Mouse (Mus musculus): ENCODE measurements around the gene Gpr153. TPM values are rescaled to one million over a fixed set of nuclear protein-coding genes. Genes with fewer than 3 reads are reported as not detected.

Gpr153 gene
- polyA plus RNA-seq, 1 experiment = 29.9 TPM

DNA sequence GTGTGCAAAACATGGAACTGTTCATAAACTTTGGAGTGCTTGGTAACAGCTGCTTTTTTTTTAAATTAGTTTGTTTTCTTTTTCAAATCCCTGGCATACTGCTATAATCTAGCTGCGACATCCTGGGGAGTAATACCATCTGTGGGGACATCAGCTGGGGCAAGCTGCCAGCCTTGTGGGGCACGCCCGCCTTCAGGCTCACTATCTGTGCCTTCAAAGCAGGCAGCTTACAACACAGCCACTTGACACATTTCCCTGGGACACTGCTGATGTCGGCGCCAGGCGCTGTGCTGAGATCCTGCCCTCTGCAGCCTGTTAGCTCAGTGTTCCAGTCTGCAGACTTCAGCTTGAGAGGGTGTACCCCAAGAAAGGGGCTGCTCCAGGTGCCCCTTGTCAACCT lies 17.0 kb upstream of the Gpr153 start:
- WGBS = 3% methylated on average over 6 of the region's 6 CpGs
- peak; percentile 82 to 83 for DNase-seq
- Histone ChIP-seq H3K27me3 (ENCODE audit: control insufficient read depth, insufficient read depth, low read length) (no peaks in the 10 kb centered on the region), H3K4me1 (ENCODE audit: control insufficient read depth, insufficient read depth, low read length) (peaks cover 40% of the 10 kb centered on the region), H3K27ac (ENCODE audit: insufficient read depth, low read length) (0 out of 2 replicates have a peak overlapping the region, but pooled peaks have one; percentile 17), H3K4me3 (replicated peaks; ENCODE audit: insufficient read depth, low read depth, low read length) (no peak overlapping the region)
- TF ChIP-seq POLR2A (IDR thresholded peaks at IDR 0.05; ENCODE audit: borderline replicate concordance, insufficient read depth, low read length) (no peak), CTCF (IDR thresholded peaks at IDR 0.05; ENCODE audit: borderline replicate concordance, insufficient read depth, low read depth, low read length) (no peak)

GRCm38 (mm10) chr4:152260451-152260850 lies 13.6 kb upstream of the Gpr153 start:
- DNase-seq = no peak
- no peaks in the 10 kb centered on the region for H3K27me3 ChIP-seq (ENCODE audit: control insufficient read depth, insufficient read depth, low read length)
- peaks cover 59% of the 10 kb centered on the region for H3K4me1 ChIP-seq (ENCODE audit: control insufficient read depth, insufficient read depth, low read length)
- TF ChIP-seq POLR2A (IDR thresholded peaks at IDR 0.05; ENCODE audit: borderline replicate concordance, insufficient read depth, low read length) (no peak), CTCF (IDR thresholded peaks at IDR 0.05; ENCODE audit: borderline replicate concordance, insufficient read depth, low read depth, low read length) (no peak)
- no peak overlapping the region for H3K27ac ChIP-seq (ENCODE audit: insufficient read depth, low read length)
- 90% methylated on average over 8 of the region's 8 CpGs for WGBS
- H3K4me3 ChIP-seq (replicated peaks; ENCODE audit: insufficient read depth, low read depth, low read length) = no peak overlapping the region

- TF ChIP-seq POLR2A (IDR thresholded peaks at IDR 0.05; ENCODE audit: borderline replicate concordance, insufficient read depth, low read length) (no peak), CTCF (IDR thresholded peaks at IDR 0.05; ENCODE audit: borderline replicate concordance, insufficient read depth, low read depth, low read length) (no peak)
- 19% methylated on average over 9 of the region's 9 CpGs for WGBS
- DNase-seq = no peak
- Histone ChIP-seq H3K27me3 (ENCODE audit: control insufficient read depth, insufficient read depth, low read length) (no peaks in the 10 kb centered on the region), H3K4me1 (ENCODE audit: control insufficient read depth, insufficient read depth, low read length) (peaks cover 52% of the 10 kb centered on the region), H3K27ac (ENCODE audit: insufficient read depth, low read length) (no peak overlapping the region), H3K4me3 (replicated peaks; ENCODE audit: insufficient read depth, low read depth, low read length) (no peak overlapping the region)
These were observed 11.8 kb upstream of the Gpr153 start for GRCm38 (mm10) chr4:152262187-152262586.

DNA sequence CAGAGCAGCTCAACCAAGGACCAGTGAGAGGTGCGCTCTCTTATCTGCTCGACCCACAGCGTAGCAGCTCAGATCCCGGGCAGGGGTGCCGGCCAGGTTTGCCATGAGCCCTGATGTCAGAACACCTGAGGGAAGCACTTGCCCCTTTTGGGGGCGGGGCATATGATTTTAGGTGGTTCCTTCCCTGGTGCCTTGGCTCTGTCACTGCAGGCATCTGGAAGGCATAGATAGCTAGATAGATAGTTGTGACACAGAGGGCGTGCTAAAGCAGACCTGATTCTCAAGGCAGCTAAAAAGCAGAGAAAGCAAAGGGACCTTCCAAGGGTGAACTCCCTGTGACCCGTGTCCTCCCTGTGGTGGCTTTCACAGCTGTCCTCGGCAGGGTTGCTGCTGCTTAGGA lies 10.9 kb upstream of the Gpr153 start:
- 79% methylated on average over 9 of the region's 9 CpGs for WGBS
- H3K27me3 ChIP-seq (ENCODE audit: control insufficient read depth, insufficient read depth, low read length) = no peaks in the 10 kb centered on the region
- DNase-seq = no peak
- H3K4me3 ChIP-seq (replicated peaks; ENCODE audit: insufficient read depth, low read depth, low read length) = no peak overlapping the region
- H3K4me1 ChIP-seq (ENCODE audit: control insufficient read depth, insufficient read depth, low read length) = peaks cover 54% of the 10 kb centered on the region
- H3K27ac ChIP-seq (ENCODE audit: insufficient read depth, low read length) = no peak overlapping the region; the same call in 1 of the 2 replicates
- TF ChIP-seq CTCF (IDR thresholded peaks at IDR 0.05; ENCODE audit: borderline replicate concordance, insufficient read depth, low read depth, low read length) (no peak), POLR2A (IDR thresholded peaks at IDR 0.05; ENCODE audit: borderline replicate concordance, insufficient read depth, low read length) (no peak)

DNA sequence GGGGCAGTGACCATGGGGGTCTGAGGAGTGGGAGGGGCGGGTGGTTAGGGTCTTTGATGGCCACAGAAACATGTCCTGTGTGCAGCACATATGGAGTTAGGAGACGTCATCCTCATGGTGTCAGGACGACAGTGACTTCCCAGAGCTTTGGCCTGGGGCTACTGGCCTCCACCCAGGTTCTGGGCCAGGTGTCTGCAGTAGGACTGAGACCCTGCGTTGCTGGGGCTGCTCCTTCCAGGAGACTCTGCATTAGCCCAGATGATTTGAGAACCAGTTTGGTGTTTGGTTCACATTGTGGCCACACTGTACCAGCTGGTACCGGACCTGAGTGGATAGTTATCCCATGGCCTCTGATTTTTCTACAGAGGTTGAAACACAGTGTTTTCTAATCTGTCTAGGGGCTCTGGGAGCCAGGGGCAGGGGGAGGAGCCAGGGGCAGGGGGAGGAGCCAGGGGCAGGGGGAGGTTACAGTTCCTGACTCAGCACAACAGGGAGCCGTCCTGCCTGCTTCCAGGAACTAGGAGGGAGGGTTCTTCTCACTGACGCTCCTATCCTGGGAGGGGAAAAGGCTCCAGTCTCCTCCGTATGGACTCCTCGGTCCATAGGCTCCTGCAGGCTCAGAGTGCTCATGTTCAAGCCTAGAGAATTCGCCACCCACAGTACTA lies 10.4 kb upstream of the Gpr153 start:
- 45% methylated on average over 10 of the region's 10 CpGs for WGBS
- TF ChIP-seq POLR2A (IDR thresholded peaks at IDR 0.05; ENCODE audit: borderline replicate concordance, insufficient read depth, low read length) = no peak
- TF ChIP-seq CTCF (IDR thresholded peaks at IDR 0.05; ENCODE audit: borderline replicate concordance, insufficient read depth, low read depth, low read length) = no peak
- Histone ChIP-seq H3K4me3 (replicated peaks; ENCODE audit: insufficient read depth, low read depth, low read length) (no peak overlapping the region), H3K27me3 (ENCODE audit: control insufficient read depth, insufficient read depth, low read length) (no peaks in the 10 kb centered on the region), H3K4me1 (ENCODE audit: control insufficient read depth, insufficient read depth, low read length) (peaks cover 59% of the 10 kb centered on the region), H3K27ac (ENCODE audit: insufficient read depth, low read length) (peak overlapping the region; percentile 29; the same call in 1 of the 2 replicates)
- no peak for DNase-seq

- Histone ChIP-seq H3K4me1 (ENCODE audit: control insufficient read depth, insufficient read depth, low read length) (peaks cover 64% of the 10 kb centered on the region), H3K27me3 (ENCODE audit: control insufficient read depth, insufficient read depth, low read length) (no peaks in the 10 kb centered on the region), H3K4me3 (replicated peaks; ENCODE audit: insufficient read depth, low read depth, low read length) (no peak overlapping the region), H3K27ac (ENCODE audit: insufficient read depth, low read length) (peak overlapping the region; percentile 29)
- WGBS = 17% methylated on average over 4 of the region's 4 CpGs
- DNase-seq = peak in 1 of 2 experiments; percentile 59
- TF ChIP-seq CTCF (IDR thresholded peaks at IDR 0.05; ENCODE audit: borderline replicate concordance, insufficient read depth, low read depth, low read length) = no peak
- no peak for TF ChIP-seq POLR2A (IDR thresholded peaks at IDR 0.05; ENCODE audit: borderline replicate concordance, insufficient read depth, low read length)
These were observed 9.9 kb upstream of the Gpr153 start for GRCm38 (mm10) chr4:152264177-152264530.

- Histone ChIP-seq H3K4me1 (ENCODE audit: control insufficient read depth, insufficient read depth, low read length) (peaks cover 73% of the 10 kb centered on the region), H3K4me3 (replicated peaks; ENCODE audit: insufficient read depth, low read depth, low read length) (no peak overlapping the region)
- 59% methylated on average over 9 of the region's 9 CpGs for WGBS
These were observed 9.0 kb upstream of the Gpr153 start for GRCm38 (mm10) chr4:152264867-152265568.

GRCm38 (mm10) chr4:152265791-152266190 lies 8.2 kb upstream of the Gpr153 start:
- H3K4me1 ChIP-seq (ENCODE audit: control insufficient read depth, insufficient read depth, low read length) = peaks cover 81% of the 10 kb centered on the region
- no peak for DNase-seq
- H3K4me3 ChIP-seq (replicated peaks; ENCODE audit: insufficient read depth, low read depth, low read length) = no peak overlapping the region
- H3K27ac ChIP-seq (ENCODE audit: insufficient read depth, low read length) = peak overlapping the region; percentile 37
- no peaks in the 10 kb centered on the region for H3K27me3 ChIP-seq (ENCODE audit: control insufficient read depth, insufficient read depth, low read length)
- WGBS = 22% methylated on average over 5 of the region's 5 CpGs
- TF ChIP-seq CTCF (IDR thresholded peaks at IDR 0.05; ENCODE audit: borderline replicate concordance, insufficient read depth, low read depth, low read length) = no peak
- TF ChIP-seq POLR2A (IDR thresholded peaks at IDR 0.05; ENCODE audit: borderline replicate concordance, insufficient read depth, low read length) = no peak

More at GRCm38 (mm10) chr4:152264867-152265568, 9.0 kb upstream of the Gpr153 start:
- TF ChIP-seq CTCF (IDR thresholded peaks at IDR 0.05; ENCODE audit: borderline replicate concordance, insufficient read depth, low read depth, low read length) (peak; percentile 52; the same call in 1 of the 2 replicates), POLR2A (IDR thresholded peaks at IDR 0.05; ENCODE audit: borderline replicate concordance, insufficient read depth, low read length) (no peak)
- DNase-seq = no peak
- Histone ChIP-seq H3K27ac (ENCODE audit: insufficient read depth, low read length) (peak overlapping the region; percentile 29; the same call in 1 of the 2 replicates), H3K27me3 (ENCODE audit: control insufficient read depth, insufficient read depth, low read length) (no peaks in the 10 kb centered on the region)

All from cerebellum, adult 2 months (tissue).